Comparison of ENCODE assay signal across 10 mouse cellular contexts in genomic region chr11:96931327-96932062, GRCm38 (mm10). TPM values are rescaled to one million over a fixed set of nuclear protein-coding genes. Genes with fewer than 3 reads are reported as not detected.
DNase-seq lines count a peak whose midpoint lies in the region; ATAC-seq and TF ChIP-seq lines count a peak whose summit lies in the region.
"Had no signal": no experiment of that assay in that cellular context is flagged by ENCODE, and none has a peak within 500 bp of the region (broad histone marks: within the 10 kb centered on the region; RNA-seq: fewer than 3 reads in every experiment).

No protein-coding gene starts in this region.

- no peak for DNase-seq in embryonic facial prominence, embryonic 10.5 days (ENCODE audit: low spot score)
- DNase-seq in ES-E14 (ENCODE audit: low read depth, low spot score), result no peak
- peak; percentile 79 for DNase-seq in kidney, postnatal 10 days
- peak; percentile 88 for DNase-seq in lung, postnatal 14 days
- DNase-seq in thymus, postnatal 10 days (ENCODE audit: low spot score in 2 of 2), result no peak
- DNase-seq in midbrain, embryonic 10.5 days (ENCODE audit: low spot score), result no peak

- WGBS in embryonic facial prominence, embryonic 12.5 days, result 52% methylated on average over 8 of the region's 8 CpGs
- 63% methylated on average over 8 of the region's 8 CpGs for WGBS in embryonic facial prominence, embryonic 10.5 days
- WGBS in forebrain, embryonic 16.5 days, result 63% methylated on average over 8 of the region's 8 CpGs
- 73% methylated on average over 8 of the region's 8 CpGs for WGBS in midbrain, embryonic 10.5 days

- H3K27ac ChIP-seq in embryonic facial prominence, embryonic 12.5 days, result no peak overlapping the region
- no peak overlapping the region; the same call in 1 of the 2 replicates for H3K27ac ChIP-seq in embryonic facial prominence, embryonic 10.5 days (replicated peaks)
- no peak overlapping the region; the same call in 1 of the 2 replicates for H3K27ac ChIP-seq in ES-E14 (ENCODE audit: insufficient read depth, low read depth, low read length, poor library complexity, severe bottlenecking)
- H3K27ac ChIP-seq in forebrain, embryonic 16.5 days (ENCODE audit: low read length), result no peak overlapping the region
- H3K27ac ChIP-seq in midbrain, embryonic 10.5 days (replicated peaks), result no peak overlapping the region
- H3K27ac ChIP-seq: macrophage; neural tube, embryonic 13.5 days had no signal

- H3K4me3 ChIP-seq in embryonic facial prominence, embryonic 12.5 days, result no peak overlapping the region
- H3K4me3 ChIP-seq in embryonic facial prominence, embryonic 10.5 days, result no peak overlapping the region
- H3K4me3 ChIP-seq in ES-E14 (ENCODE audit: insufficient read depth in 1 of 2, low read depth in 1 of 2, low read length in 2 of 2, poor library complexity in 1 of 2, severe bottlenecking in 1 of 2), result no peak overlapping the region
- no peak overlapping the region for H3K4me3 ChIP-seq in forebrain, embryonic 16.5 days (replicated peaks; ENCODE audit: low read length)
- H3K4me3 ChIP-seq in midbrain, embryonic 10.5 days, result no peak overlapping the region
- H3K4me3 ChIP-seq: neural tube, embryonic 13.5 days had no signal

- no peak overlapping the region for H3K4me2 ChIP-seq in embryonic facial prominence, embryonic 12.5 days (replicated peaks)
- H3K4me2 ChIP-seq in forebrain, embryonic 16.5 days (ENCODE audit: low read length), result no peak overlapping the region
- H3K4me2 ChIP-seq: neural tube, embryonic 13.5 days had no signal

- no peaks in the 10 kb centered on the region for H3K9me3 ChIP-seq in embryonic facial prominence, embryonic 12.5 days
- H3K9me3 ChIP-seq in embryonic facial prominence, embryonic 10.5 days, result no peaks in the 10 kb centered on the region
- H3K9me3 ChIP-seq in ES-E14 (ENCODE audit: control insufficient read depth, insufficient read depth, low read depth, low read length), result no peaks in the 10 kb centered on the region
- H3K9me3 ChIP-seq in forebrain, embryonic 16.5 days (ENCODE audit: control insufficient read depth, low read length), result no peaks in the 10 kb centered on the region
- no peaks in the 10 kb centered on the region for H3K9me3 ChIP-seq in midbrain, embryonic 10.5 days (replicated peaks)
- H3K9me3 ChIP-seq: neural tube, embryonic 13.5 days had no signal

- in situ Hi-C loops in ES-E14 (cut with MboI; ENCODE audit: low sequenced_read_pairs in 2 of 2, unreplicated experiment in 2 of 2), result no loop called here

- H3K36me3 ChIP-seq in embryonic facial prominence, embryonic 12.5 days, result no peaks in the 10 kb centered on the region
- H3K36me3 ChIP-seq in embryonic facial prominence, embryonic 10.5 days (replicated peaks), result no peaks in the 10 kb centered on the region
- no peaks in the 10 kb centered on the region for H3K36me3 ChIP-seq in ES-E14 (ENCODE audit: control insufficient read depth, insufficient read depth, low read length, poor library complexity, severe bottlenecking)
- H3K36me3 ChIP-seq in forebrain, embryonic 16.5 days (ENCODE audit: control insufficient read depth, insufficient read depth), result no peaks in the 10 kb centered on the region
- no peaks in the 10 kb centered on the region for H3K36me3 ChIP-seq in midbrain, embryonic 10.5 days
- H3K36me3 ChIP-seq: neural tube, embryonic 13.5 days had no signal

- H3K9ac ChIP-seq in embryonic facial prominence, embryonic 12.5 days, result no peak overlapping the region
- H3K9ac ChIP-seq in ES-E14 (ENCODE audit: insufficient read depth, low read depth, low read length, poor library complexity, severe bottlenecking), result 0 out of 2 replicates have a peak overlapping the region, but pooled peaks have one; percentile 1
- no peak overlapping the region for H3K9ac ChIP-seq in forebrain, embryonic 16.5 days (replicated peaks; ENCODE audit: low read depth, low read length)
- H3K9ac ChIP-seq: neural tube, embryonic 13.5 days had no signal

- H3K27me3 ChIP-seq in embryonic facial prominence, embryonic 12.5 days, result peaks cover 21% of the 10 kb centered on the region
- H3K27me3 ChIP-seq in embryonic facial prominence, embryonic 10.5 days (replicated peaks; ENCODE audit: low read depth, poor library complexity, severe bottlenecking), result peaks cover 40% of the 10 kb centered on the region
- peaks cover 11% of the 10 kb centered on the region for H3K27me3 ChIP-seq in forebrain, embryonic 16.5 days (replicated peaks; ENCODE audit: control insufficient read depth, insufficient read depth, low read length)
- H3K27me3 ChIP-seq in midbrain, embryonic 10.5 days (ENCODE audit: low read depth, poor library complexity, severe bottlenecking), result peaks cover 34% of the 10 kb centered on the region

- ATAC-seq in embryonic facial prominence, embryonic 12.5 days (ENCODE audit: insufficient number of reproducible peaks, insufficient read depth, low FRiP score, low TSS enrichment), result peak; percentile 19; the same call in 1 of the 2 replicates
- no peak for ATAC-seq in forebrain, embryonic 16.5 days

- peaks cover 14% of the 10 kb centered on the region for H3K4me1 ChIP-seq in embryonic facial prominence, embryonic 12.5 days
- H3K4me1 ChIP-seq in embryonic facial prominence, embryonic 10.5 days, result peaks cover 42% of the 10 kb centered on the region
- peaks cover 7 to 23% of the 10 kb centered on the region in 2 experiments for H3K4me1 ChIP-seq in ES-E14 (ENCODE audit: control insufficient read depth in 2 of 2, insufficient read depth in 2 of 2, low read length in 2 of 2, poor library complexity in 1 of 2)
- H3K4me1 ChIP-seq in forebrain, embryonic 16.5 days (replicated peaks; ENCODE audit: control insufficient read depth, insufficient read depth, low read length), result no peaks in the 10 kb centered on the region; the same call in 1 of the 2 replicates
- H3K4me1 ChIP-seq in midbrain, embryonic 10.5 days, result peaks cover 34% of the 10 kb centered on the region

TF ChIP-seq in ES-E14, 5 proteins besides CTCF, POLR2A, EP300 and RAD21:
- no peak for TF ChIP-seq MAFK (IDR thresholded peaks at IDR 0.05; ENCODE audit: insufficient read depth, low read depth, low read length)
- no peak for TF ChIP-seq HCFC1 (IDR thresholded peaks at IDR 0.05; ENCODE audit: borderline replicate concordance, insufficient read depth, low read length)
- TF ChIP-seq CHD2 (IDR thresholded peaks at IDR 0.05; ENCODE audit: low read depth, low read length), result no peak
- TF ChIP-seq ZNF384 (IDR thresholded peaks at IDR 0.05; ENCODE audit: low read depth, low read length), result no peak
- no peak for TF ChIP-seq ZC3H11A (IDR thresholded peaks at IDR 0.05; ENCODE audit: borderline replicate concordance, low read depth, low read length)

RNA-seq across cellular contexts. Expression of gene Prr15l, which starts 3.6 kb away (rescaled TPM):
- 2.4 and 3.3 TPM in 2 replicates for polyA plus RNA-seq in embryonic facial prominence, embryonic 12.5 days (2016; fragmentation: Nextera tagmentation; extraction: Ambion mirVana)
- polyA plus RNA-seq in embryonic facial prominence, embryonic 10.5 days (2016; fragmentation: Nextera tagmentation; extraction: Ambion mirVana), result 1.1 and 2.3 TPM in 2 replicates
- 0.67 and 1.2 TPM in 2 replicates for total RNA-seq in ES-E14 (2012; rRNA removed)
- polyA plus RNA-seq in forebrain, embryonic 16.5 days (2015; fragmentation: Nextera tagmentation; extraction: Ambion mirVana), result 0.19 and 0.27 TPM in 2 replicates
- 0.04 and 0.05 TPM in 2 replicates for polyA plus RNA-seq in midbrain, embryonic 10.5 days (2016; fragmentation: Nextera tagmentation; extraction: Ambion mirVana)
- polyA plus RNA-seq: macrophage; neural tube, embryonic 13.5 days had no signal

RNA-seq across cellular contexts. Expression of gene Pnpo, which starts 12.3 kb away (rescaled TPM):
- polyA plus RNA-seq in embryonic facial prominence, embryonic 12.5 days (2016; fragmentation: Nextera tagmentation; extraction: Ambion mirVana), result 21.5 and 22.2 TPM in 2 replicates
- 32.0 and 34.5 TPM in 2 replicates for polyA plus RNA-seq in embryonic facial prominence, embryonic 10.5 days (2016; fragmentation: Nextera tagmentation; extraction: Ambion mirVana)
- total RNA-seq in ES-E14 (2012; rRNA removed), result 24.0 and 27.7 TPM in 2 replicates
- polyA plus RNA-seq in forebrain, embryonic 16.5 days (2015; fragmentation: Nextera tagmentation; extraction: Ambion mirVana), result 21.7 and 22.8 TPM in 2 replicates
- polyA plus RNA-seq in midbrain, embryonic 10.5 days (2016; fragmentation: Nextera tagmentation; extraction: Ambion mirVana), result 28.2 and 32.1 TPM in 2 replicates

RNA-seq across cellular contexts. Expression of gene Cdk5rap3, which starts 15.2 kb away (rescaled TPM):
- 88.2 and 96.5 TPM in 2 replicates for polyA plus RNA-seq in embryonic facial prominence, embryonic 12.5 days (2016; fragmentation: Nextera tagmentation; extraction: Ambion mirVana)
- polyA plus RNA-seq in embryonic facial prominence, embryonic 10.5 days (2016; fragmentation: Nextera tagmentation; extraction: Ambion mirVana), result 90.1 and 99.9 TPM in 2 replicates
- 87.5 and 134 TPM in 2 replicates for total RNA-seq in ES-E14 (2012; rRNA removed)
- 103 and 106 TPM in 2 replicates for polyA plus RNA-seq in forebrain, embryonic 16.5 days (2015; fragmentation: Nextera tagmentation; extraction: Ambion mirVana)
- polyA plus RNA-seq in midbrain, embryonic 10.5 days (2016; fragmentation: Nextera tagmentation; extraction: Ambion mirVana), result 116 and 120 TPM in 2 replicates

RNA-seq across cellular contexts. Expression of gene Sp2, which starts 51.3 kb away (rescaled TPM):
- 15.3 and 17.3 TPM in 2 replicates for polyA plus RNA-seq in embryonic facial prominence, embryonic 12.5 days (2016; fragmentation: Nextera tagmentation; extraction: Ambion mirVana)
- 27.9 and 30.3 TPM in 2 replicates for polyA plus RNA-seq in embryonic facial prominence, embryonic 10.5 days (2016; fragmentation: Nextera tagmentation; extraction: Ambion mirVana)
- 4.5 and 5.4 TPM in 2 replicates for total RNA-seq in ES-E14 (2012; rRNA removed)
- 16.2 and 16.3 TPM in 2 replicates for polyA plus RNA-seq in forebrain, embryonic 16.5 days (2015; fragmentation: Nextera tagmentation; extraction: Ambion mirVana)
- polyA plus RNA-seq in midbrain, embryonic 10.5 days (2016; fragmentation: Nextera tagmentation; extraction: Ambion mirVana), result 30.5 and 35.5 TPM in 2 replicates

Comparison
In these comparisons a context has a peak if more than half of its experiments do, and no peak if none do; other contexts are left out.
1. DNase-seq: peak in kidney, postnatal 10 days (single experiment) and lung, postnatal 14 days (single experiment); none in embryonic facial prominence, embryonic 10.5 days (single experiment), ES-E14 (single experiment), thymus, postnatal 10 days (0 of 2) and midbrain, embryonic 10.5 days (single experiment).